Mouse (Mus musculus) liver, adult 2 months (tissue): ENCODE measurements around the gene Dio3.

ENCODE experiments used
- CTCF ChIP-seq: fragments of 200-500 bp; IDR thresholded peaks from 2 replicates; pipeline ENCODE4 v1.5.1; 2011; ENCODE audit warnings: low read depth, low read length, control low read depth
- POLR2A ChIP-seq: fragments of 200-500 bp; IDR thresholded peaks from 2 replicates; pipeline ENCODE4 v1.6.1; 2011; ENCODE audit warnings: low read length, control low read depth; ENCODE audit not compliant: insufficient read depth; ENCODE audit errors: extremely low read depth

DNA sequence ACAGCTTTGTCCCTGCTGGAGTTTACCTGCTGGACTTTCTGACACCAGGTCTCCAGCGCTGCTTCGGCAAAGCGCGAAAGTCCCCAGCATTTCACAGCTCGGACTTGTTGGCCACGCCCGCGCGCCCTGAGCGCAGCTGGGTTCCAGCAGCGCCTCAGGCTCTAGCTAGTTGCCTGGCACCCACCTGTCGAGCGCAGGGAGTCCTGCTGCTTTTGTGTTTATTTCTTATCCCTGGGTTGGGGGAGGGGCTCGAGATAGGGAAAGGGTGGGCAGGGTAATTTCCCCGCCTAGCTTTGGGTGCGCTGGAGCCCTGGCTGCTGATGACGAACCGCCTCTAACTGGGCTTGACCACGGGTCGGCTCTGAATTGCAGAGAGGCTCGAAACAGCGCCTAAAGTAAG is 1.5 kb downstream of the Dio3 start:
- TF ChIP-seq CTCF, result no peak
- no peak for TF ChIP-seq POLR2A
